Mouse (Mus musculus) erythroblast, embryonic 14.5 days (primary cell): ENCODE results near the gene B230217C12Rik. TPM values are rescaled to one million over a fixed set of nuclear protein-coding genes. Genes with fewer than 3 reads are reported as not detected.
"Not testable (repeated sequence)": the region's sequence is repeated elsewhere in the genome, so short reads cannot be mapped to it uniquely, and the experiment has no call there.

Source experiments
- H3K27me3 ChIP-seq: 2 replicates; pipeline ENCODE4 v1.6.1; 2012; ENCODE audit warnings: inconsistent platforms; ENCODE audit not compliant: control insufficient read depth
- H3K36me3 ChIP-seq: 2 replicates; pipeline ENCODE4 v1.6.1; 2012; ENCODE audit warnings: mild to moderate bottlenecking, inconsistent platforms; ENCODE audit not compliant: control insufficient read depth
- H3K4me1 ChIP-seq: 2 replicates; pipeline ENCODE4 v1.6.1; 2012; ENCODE audit warnings: inconsistent platforms; ENCODE audit not compliant: control insufficient read depth
- H3K4me3 ChIP-seq: replicated peaks from 2 replicates; pipeline ENCODE3; 2012; ENCODE audit warnings: moderate library complexity, mild to moderate bottlenecking, inconsistent platforms
- H3K9me3 ChIP-seq: 2 replicates; pipeline ENCODE4 v1.6.1; 2012; ENCODE audit warnings: low read length, inconsistent platforms, mixed read lengths; ENCODE audit not compliant: control insufficient read depth
- GATA1 ChIP-seq: IDR thresholded peaks from 2 replicates; pipeline ENCODE4 v1.6.1; 2012; ENCODE audit warnings: low read length, inconsistent platforms, mixed read lengths
- TAL1 ChIP-seq: IDR thresholded peaks from 3 replicates; pipeline ENCODE4 v1.6.1; 2012; ENCODE audit warnings: low read length, inconsistent platforms, mixed read lengths
- polyA plus RNA-seq: library from polyadenylated mRNA; stranded (reverse); fragments of >175 nt; gene quantifications from 2 replicates; pipeline ENCODE4 v1.2.3, GENCODE M21; 2012

The B230217C12Rik gene
- polyA plus RNA-seq, 1 experiment: not detected

GRCm38 (mm10) chr11:97866091-97866888 lies 25.7 kb downstream of the B230217C12Rik start:
- TF ChIP-seq GATA1: no peak
- H3K27me3 ChIP-seq: no peaks in the 10 kb centered on the region
- no peaks in the 10 kb centered on the region for H3K4me1 ChIP-seq

DNA sequence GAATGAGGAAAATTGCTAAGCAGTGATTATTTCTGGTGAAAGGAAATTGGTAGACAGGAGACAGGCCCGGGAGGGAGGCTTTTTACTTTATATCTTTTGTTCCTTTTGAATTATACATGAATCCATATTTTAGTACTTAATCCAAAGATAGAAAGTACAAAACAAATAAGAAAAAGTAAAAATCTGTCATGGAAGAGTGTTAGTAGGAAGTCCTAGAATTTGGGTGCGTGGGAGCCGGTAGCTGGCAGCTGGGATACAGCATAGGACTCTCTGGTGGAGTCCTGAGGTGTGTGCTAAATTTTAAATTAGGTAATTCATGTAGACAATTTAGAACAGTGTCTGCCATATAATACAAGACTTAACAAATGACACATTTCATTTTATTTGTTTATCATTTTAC lies 27.0 kb downstream of the B230217C12Rik start:
- no peaks in the 10 kb centered on the region for H3K4me1 ChIP-seq
- TF ChIP-seq GATA1 (no peak), TAL1 (no peak)
- H3K4me3 ChIP-seq: no peak overlapping the region

More at GRCm38 (mm10) chr11:97866091-97866888, 25.7 kb downstream of the B230217C12Rik start:
- no peaks in the 10 kb centered on the region for H3K36me3 ChIP-seq
- H3K4me3 ChIP-seq: no peak overlapping the region
- H3K9me3 ChIP-seq: no peaks in the 10 kb centered on the region

GRCm38 (mm10) chr11:97872378-97872777 lies 31.8 kb downstream of the B230217C12Rik start:
- H3K36me3 ChIP-seq, H3K9me3 ChIP-seq, H3K4me3 ChIP-seq, H3K4me1 ChIP-seq, H3K27me3 ChIP-seq: not testable (repeated sequence)

More for the DNA sequence above, 27.0 kb downstream of the B230217C12Rik start:
- H3K36me3 ChIP-seq: no peaks in the 10 kb centered on the region
- no peaks in the 10 kb centered on the region for H3K9me3 ChIP-seq
- no peaks in the 10 kb centered on the region for H3K27me3 ChIP-seq

DNA sequence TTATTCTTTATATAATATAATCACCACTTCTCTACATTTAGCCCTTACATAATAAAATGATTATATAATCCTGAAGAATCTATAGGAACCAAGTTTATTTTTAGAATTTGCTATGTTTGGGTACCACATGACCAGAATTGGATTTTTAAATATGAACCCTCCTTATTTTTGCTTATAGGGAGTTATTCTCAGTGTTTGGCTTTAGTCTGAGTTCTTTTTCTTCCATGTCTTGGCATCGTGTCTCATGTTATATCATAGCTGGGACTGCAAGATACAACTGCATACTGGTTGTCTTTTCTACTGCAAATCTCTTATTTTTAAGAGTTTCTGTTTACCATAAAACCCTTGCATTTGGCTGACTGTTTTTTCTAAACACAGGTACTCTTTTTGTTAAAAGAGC lies 33.8 kb downstream of the B230217C12Rik start:
- H3K27me3 ChIP-seq: no peaks in the 10 kb centered on the region
- H3K9me3 ChIP-seq: no peaks in the 10 kb centered on the region
- no peak overlapping the region for H3K4me3 ChIP-seq
- no peaks in the 10 kb centered on the region for H3K36me3 ChIP-seq
- H3K4me1 ChIP-seq: no peaks in the 10 kb centered on the region
- TF ChIP-seq GATA1: no peak
- TF ChIP-seq TAL1: no peak

GRCm38 (mm10) chr11:97877341-97877740 lies 36.8 kb downstream of the B230217C12Rik start:
- no peaks in the 10 kb centered on the region for H3K27me3 ChIP-seq
- H3K36me3 ChIP-seq: no peaks in the 10 kb centered on the region
- no peak for TF ChIP-seq TAL1
- no peak for TF ChIP-seq GATA1
- H3K4me3 ChIP-seq: no peak overlapping the region
- H3K9me3 ChIP-seq: no peaks in the 10 kb centered on the region
- H3K4me1 ChIP-seq: no peaks in the 10 kb centered on the region

DNA sequence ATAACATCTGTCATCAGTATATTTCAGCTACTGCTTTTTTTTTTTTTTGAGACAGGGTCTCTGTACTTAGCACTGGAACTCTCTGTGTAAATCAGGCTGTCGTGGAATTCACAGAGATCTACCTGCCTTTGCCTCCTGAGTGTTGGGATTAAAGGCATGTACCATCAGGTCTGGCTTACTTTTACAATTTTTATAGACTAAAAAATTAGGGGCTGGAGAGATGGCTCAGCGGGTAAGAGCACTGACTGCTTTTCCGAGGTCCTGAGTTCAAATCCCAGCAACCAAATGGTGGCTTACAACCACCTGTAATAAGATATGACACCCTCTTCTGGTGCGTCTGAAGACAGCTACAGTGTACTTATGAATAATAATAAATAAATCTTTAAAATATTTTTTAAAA lies 39.8 kb downstream of the B230217C12Rik start:
- Histone ChIP-seq H3K27me3 (no peaks in the 10 kb centered on the region), H3K9me3 (no peaks in the 10 kb centered on the region), H3K36me3 (no peaks in the 10 kb centered on the region), H3K4me1 (peaks cover 21% of the 10 kb centered on the region), H3K4me3 (no peak overlapping the region)
- TF ChIP-seq TAL1: no peak
- no peak for TF ChIP-seq GATA1

DNA sequence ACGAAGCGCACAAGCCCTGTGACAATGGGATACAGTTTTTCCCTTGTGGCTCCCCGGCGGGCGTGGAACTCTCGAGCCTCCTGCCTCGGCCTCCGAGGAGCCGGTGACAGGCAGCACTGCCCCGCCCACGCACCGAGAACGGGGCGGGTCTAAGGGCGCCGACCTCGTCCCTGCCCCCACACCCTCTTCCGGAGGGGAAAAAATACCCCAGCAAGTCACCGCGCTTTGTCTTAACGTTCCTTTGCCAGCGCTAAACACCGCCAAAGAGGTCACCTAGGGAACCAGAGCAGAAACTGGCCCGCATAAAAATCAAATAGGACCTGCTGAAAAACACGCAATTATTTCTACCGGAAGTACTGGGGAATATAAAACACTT lies 43.0 kb downstream of the B230217C12Rik start:
- H3K4me3 ChIP-seq: peak overlapping the region; percentile 85

DNA sequence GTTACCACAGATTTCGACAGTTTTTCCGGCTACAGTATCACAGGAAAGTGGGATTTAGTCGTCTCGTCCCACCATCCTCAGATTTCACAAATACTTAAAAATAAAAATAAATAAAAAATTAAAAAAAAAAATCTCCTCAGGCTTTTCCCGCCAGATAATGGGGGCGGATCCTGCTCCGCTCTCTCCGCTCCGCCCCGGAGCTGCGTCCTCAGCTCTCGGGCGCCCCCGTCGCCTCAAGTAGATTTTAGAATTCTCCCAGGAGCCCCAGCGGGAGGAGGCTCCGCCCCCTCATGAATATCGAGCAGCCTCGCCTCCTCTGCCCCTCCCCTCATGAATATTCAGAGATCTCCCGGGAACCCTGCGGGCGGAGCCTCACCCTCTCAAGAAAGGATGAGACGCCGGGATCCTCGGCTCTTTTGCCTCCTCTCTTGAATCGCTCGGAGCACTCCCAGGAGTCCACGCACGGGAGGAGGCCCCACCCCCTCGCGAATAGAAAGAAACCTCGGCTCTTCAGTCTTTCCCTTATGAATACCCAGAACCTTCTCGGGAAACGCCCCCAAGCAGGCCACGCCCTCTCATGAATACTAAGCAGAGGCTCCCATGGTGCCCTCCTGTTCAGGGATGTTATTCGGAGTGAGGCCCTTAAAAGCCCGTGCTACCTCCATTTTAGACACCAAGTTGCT lies 43.5 kb downstream of the B230217C12Rik start, which contains the start of gene Fbxo47:
Gene Fbxo47, minus strand, starts transcription at position 237 of the 683 bp plus-strand sequence.
- TF ChIP-seq GATA1 (no peak), TAL1 (no peak)
- H3K36me3 ChIP-seq: no peaks in the 10 kb centered on the region
- H3K27me3 ChIP-seq: no peaks in the 10 kb centered on the region
- H3K4me1 ChIP-seq: peaks cover 27% of the 10 kb centered on the region
- no peaks in the 10 kb centered on the region for H3K9me3 ChIP-seq
- peak within 1 kb of the TSS; percentile 85 for H3K4me3 ChIP-seq

More for the DNA sequence above, 43.0 kb downstream of the B230217C12Rik start:
- Histone ChIP-seq H3K9me3 (no peaks in the 10 kb centered on the region), H3K36me3 (no peaks in the 10 kb centered on the region), H3K27me3 (no peaks in the 10 kb centered on the region), H3K4me1 (peaks cover 27% of the 10 kb centered on the region)
- TF ChIP-seq GATA1: no peak
- TF ChIP-seq TAL1: no peak

DNA sequence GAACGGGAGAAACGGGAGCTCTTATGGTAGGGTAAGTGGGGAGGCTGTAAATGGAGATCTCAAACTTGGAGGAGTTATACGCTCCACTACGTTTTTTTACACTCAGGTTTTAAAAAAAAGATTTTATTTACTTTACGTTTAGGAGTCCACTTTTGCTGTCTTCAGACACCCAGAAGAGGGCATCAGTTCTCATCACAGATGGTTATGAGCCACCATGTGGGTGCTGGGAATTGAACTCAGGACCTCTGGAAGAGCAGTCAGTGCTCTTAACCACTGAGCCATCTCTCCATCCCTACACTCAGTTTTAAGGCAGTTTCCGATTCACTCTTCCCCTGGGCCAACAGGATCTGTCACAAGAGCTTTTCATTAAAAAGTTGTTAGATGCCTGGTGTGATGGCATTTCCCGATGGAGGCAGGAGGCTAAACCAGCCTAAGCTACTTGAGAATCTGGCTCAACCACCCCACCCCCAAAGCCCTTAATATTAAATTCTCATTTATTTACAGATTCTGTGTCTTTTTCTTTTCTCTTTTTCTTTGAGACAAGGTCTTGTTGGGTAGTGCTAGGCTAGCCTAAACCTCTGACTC lies 44.1 kb downstream of the B230217C12Rik start:
- no peaks in the 10 kb centered on the region for H3K36me3 ChIP-seq
- peaks cover 27% of the 10 kb centered on the region for H3K4me1 ChIP-seq
- H3K9me3 ChIP-seq: no peaks in the 10 kb centered on the region
- H3K4me3 ChIP-seq: peak overlapping the region; percentile 85
- TF ChIP-seq GATA1 (no peak), TAL1 (no peak)
- H3K27me3 ChIP-seq: no peaks in the 10 kb centered on the region
